ENCODE assay signal across 31 mouse cellular contexts in genomic region chr19:36293177-36293969, GRCm38 (mm10). TPM values are rescaled to one million over a fixed set of nuclear protein-coding genes. Genes with fewer than 3 reads are reported as not detected.
A peak's percentile ranks its signal among the peaks of the same experiment; 100 is the strongest.
DNase-seq lines count a peak whose midpoint lies in the region; ATAC-seq and TF ChIP-seq lines count a peak whose summit lies in the region.
"Had no signal": no experiment of that assay in that cellular context is flagged by ENCODE, and none has a peak within 500 bp of the region (broad histone marks: within the 10 kb centered on the region; RNA-seq: fewer than 3 reads in every experiment).

No protein-coding gene starts in this region.

- H3K27me3 ChIP-seq in forebrain, embryonic 15.5 days = no peaks in the 10 kb centered on the region
- H3K27me3 ChIP-seq in forebrain, embryonic 12.5 days = no peaks in the 10 kb centered on the region
- no peaks in the 10 kb centered on the region for H3K27me3 ChIP-seq in midbrain, embryonic 16.5 days (ENCODE audit: control insufficient read depth, insufficient read depth, low read depth, low read length)
- H3K27me3 ChIP-seq in midbrain, embryonic 11.5 days (ENCODE audit: control insufficient read depth, insufficient read depth, low read length) = no peaks in the 10 kb centered on the region
- no peaks in the 10 kb centered on the region for H3K27me3 ChIP-seq in forebrain, postnatal 0 days (ENCODE audit: insufficient read depth, low read length)
- H3K27me3 ChIP-seq: hindbrain, embryonic 12.5 days; limb, embryonic 12.5 days; liver, embryonic 15.5 days; neural tube, embryonic 12.5 days had no signal

- no peak overlapping the region for H3K27ac ChIP-seq in forebrain, embryonic 15.5 days (replicated peaks)
- H3K27ac ChIP-seq in forebrain, embryonic 12.5 days = no peak overlapping the region
- H3K27ac ChIP-seq in midbrain, embryonic 16.5 days (ENCODE audit: low read length) = no peak overlapping the region
- H3K27ac ChIP-seq in midbrain, embryonic 11.5 days (ENCODE audit: low read depth, low read length) = no peak overlapping the region
- H3K27ac ChIP-seq in forebrain, postnatal 0 days (ENCODE audit: low read depth, low read length) = 0 out of 2 replicates have a peak overlapping the region, but pooled peaks have one; percentile 3
- H3K27ac ChIP-seq: hindbrain, embryonic 12.5 days; kidney, postnatal 0 days; left cerebral cortex, adult 2 months; limb, embryonic 12.5 days; liver, embryonic 15.5 days; neural tube, embryonic 12.5 days had no signal

- ATAC-seq in forebrain, embryonic 15.5 days (replicated peaks) = peak; percentile 61; the same call in 1 of the 2 replicates
- ATAC-seq in forebrain, embryonic 12.5 days (ENCODE audit: low FRiP score) = no peak
- peak; percentile 54 for ATAC-seq in midbrain, embryonic 16.5 days
- no peak for ATAC-seq in midbrain, embryonic 11.5 days (ENCODE audit: low FRiP score)
- ATAC-seq in forebrain, postnatal 0 days = peak; percentile 90
- ATAC-seq: intestine, embryonic 16.5 days; Patski had no signal

- no peaks in the 10 kb centered on the region for H3K36me3 ChIP-seq in forebrain, embryonic 15.5 days
- no peaks in the 10 kb centered on the region for H3K36me3 ChIP-seq in forebrain, embryonic 12.5 days (replicated peaks)
- H3K36me3 ChIP-seq in midbrain, embryonic 16.5 days (ENCODE audit: control insufficient read depth, insufficient read depth, low read length) = no peaks in the 10 kb centered on the region
- no peaks in the 10 kb centered on the region for H3K36me3 ChIP-seq in midbrain, embryonic 11.5 days (ENCODE audit: control insufficient read depth, insufficient read depth, low read length)
- H3K36me3 ChIP-seq in forebrain, postnatal 0 days (ENCODE audit: insufficient read depth) = no peaks in the 10 kb centered on the region
- H3K36me3 ChIP-seq: hindbrain, embryonic 12.5 days; limb, embryonic 12.5 days; liver, embryonic 15.5 days; neural tube, embryonic 12.5 days had no signal

- H3K4me3 ChIP-seq in forebrain, embryonic 15.5 days = no peak overlapping the region
- no peak overlapping the region for H3K4me3 ChIP-seq in forebrain, embryonic 12.5 days (replicated peaks)
- no peak overlapping the region for H3K4me3 ChIP-seq in midbrain, embryonic 16.5 days (ENCODE audit: low read depth, low read length)
- no peak overlapping the region for H3K4me3 ChIP-seq in midbrain, embryonic 11.5 days (ENCODE audit: low read depth, low read length)
- no peak overlapping the region for H3K4me3 ChIP-seq in forebrain, postnatal 0 days (ENCODE audit: low read depth, low read length)
- H3K4me3 ChIP-seq: erythroblast, embryonic 14.5 days; hindbrain, embryonic 12.5 days; left cerebral cortex, adult 2 months; limb, embryonic 12.5 days; liver, embryonic 15.5 days; myocyte; neural tube, embryonic 12.5 days had no signal

- no peak for TF ChIP-seq CTCF in forebrain, postnatal 0 days (IDR thresholded peaks at IDR 0.05; ENCODE audit: low read depth)

- WGBS in forebrain, embryonic 15.5 days = 63% methylated on average over 6 of the region's 6 CpGs
- WGBS in forebrain, embryonic 12.5 days = 71% methylated on average over 6 of the region's 6 CpGs
- 56% methylated on average over 6 of the region's 6 CpGs for WGBS in midbrain, embryonic 16.5 days
- WGBS in midbrain, embryonic 11.5 days = 76% methylated on average over 6 of the region's 6 CpGs
- WGBS in forebrain, postnatal 0 days = 54% methylated on average over 6 of the region's 6 CpGs

- H3K9me3 ChIP-seq in forebrain, embryonic 15.5 days = no peaks in the 10 kb centered on the region
- H3K9me3 ChIP-seq in forebrain, embryonic 12.5 days = no peaks in the 10 kb centered on the region
- no peaks in the 10 kb centered on the region for H3K9me3 ChIP-seq in midbrain, embryonic 16.5 days (replicated peaks; ENCODE audit: control insufficient read depth, low read length, poor library complexity, severe bottlenecking)
- no peaks in the 10 kb centered on the region for H3K9me3 ChIP-seq in midbrain, embryonic 11.5 days (ENCODE audit: control insufficient read depth, low read length)
- no peaks in the 10 kb centered on the region for H3K9me3 ChIP-seq in forebrain, postnatal 0 days (ENCODE audit: low read length)
- H3K9me3 ChIP-seq: hindbrain, embryonic 12.5 days; limb, embryonic 12.5 days; liver, embryonic 15.5 days; neural tube, embryonic 12.5 days had no signal

- intact Hi-C loops in gastrocnemius, postnatal 36 days (cut with DNase I) = no loop called here

- no peak overlapping the region for H3K4me2 ChIP-seq in forebrain, embryonic 15.5 days (replicated peaks)
- no peak overlapping the region for H3K4me2 ChIP-seq in forebrain, embryonic 12.5 days
- H3K4me2 ChIP-seq in midbrain, embryonic 16.5 days (ENCODE audit: low read length) = no peak overlapping the region
- no peak overlapping the region for H3K4me2 ChIP-seq in midbrain, embryonic 11.5 days
- H3K4me2 ChIP-seq in forebrain, postnatal 0 days (ENCODE audit: low read depth) = no peak overlapping the region
- H3K4me2 ChIP-seq: heart, embryonic 11.5 days; hindbrain, embryonic 12.5 days; limb, embryonic 12.5 days; liver, embryonic 15.5 days; lung, embryonic 14.5 days; neural tube, embryonic 12.5 days had no signal

- H3K9ac ChIP-seq in forebrain, embryonic 15.5 days (replicated peaks) = no peak overlapping the region
- H3K9ac ChIP-seq in forebrain, embryonic 12.5 days = no peak overlapping the region
- H3K9ac ChIP-seq in midbrain, embryonic 16.5 days (ENCODE audit: low read depth, low read length) = no peak overlapping the region
- no peak overlapping the region for H3K9ac ChIP-seq in midbrain, embryonic 11.5 days (ENCODE audit: low read length)
- H3K9ac ChIP-seq in forebrain, postnatal 0 days = no peak overlapping the region
- H3K9ac ChIP-seq: hindbrain, embryonic 12.5 days; limb, embryonic 12.5 days; liver, embryonic 15.5 days; lung, embryonic 14.5 days; neural tube, embryonic 12.5 days had no signal

- no peak for DNase-seq in midbrain, embryonic 11.5 days (ENCODE audit: low spot score, missing footprints)
- DNase-seq in forebrain, postnatal 0 days = peak; percentile 72
- DNase-seq in gastrocnemius, postnatal 36 days = no peak
- DNase-seq in kidney, postnatal 4 days = no peak
- DNase-seq: adrenal gland, postnatal 10 days; cerebellum, adult 18-20 months; cerebellum, postnatal 10 days; gastrocnemius, postnatal 25 days; heart, adult 18-20 months; heart, postnatal 36 days; kidney, adult 8-10 months; lung, embryonic 14.5 days; lung, postnatal 14 days; right cerebral cortex, adult 18-20 months; spleen, adult 18-20 months; thymus, adult 18-20 months; thymus, postnatal 36 days had no signal

- peaks cover 5% of the 10 kb centered on the region; the same call in 1 of the 2 replicates for H3K4me1 ChIP-seq in forebrain, embryonic 15.5 days
- no peaks in the 10 kb centered on the region for H3K4me1 ChIP-seq in forebrain, embryonic 12.5 days
- H3K4me1 ChIP-seq in midbrain, embryonic 16.5 days (ENCODE audit: control insufficient read depth, insufficient read depth, low read length) = peaks cover 2% of the 10 kb centered on the region; the same call in 1 of the 2 replicates
- no peaks in the 10 kb centered on the region for H3K4me1 ChIP-seq in midbrain, embryonic 11.5 days (ENCODE audit: control insufficient read depth, insufficient read depth, low read length)
- peaks cover 5% of the 10 kb centered on the region for H3K4me1 ChIP-seq in forebrain, postnatal 0 days (ENCODE audit: insufficient read depth)
- H3K4me1 ChIP-seq: hindbrain, embryonic 12.5 days; limb, embryonic 12.5 days; liver, embryonic 15.5 days; neural tube, embryonic 12.5 days had no signal

RNA-seq across cellular contexts. Expression of gene Pcgf5, which starts 54.7 kb away (rescaled TPM):
- 14.2 and 16.1 TPM in 2 replicates for polyA plus RNA-seq in forebrain, embryonic 15.5 days (2015; fragmentation: Nextera tagmentation; extraction: Ambion mirVana)
- 20.0 and 21.3 TPM in 2 replicates for polyA plus RNA-seq in forebrain, embryonic 12.5 days (2016; fragmentation: Nextera tagmentation; extraction: Ambion mirVana)
- 7.4 and 7.8 TPM in 2 replicates for polyA plus RNA-seq in midbrain, embryonic 16.5 days (2015; fragmentation: Nextera tagmentation; extraction: Ambion mirVana)
- polyA plus RNA-seq in midbrain, embryonic 11.5 days (2014; fragmentation: Nextera tagmentation; extraction: Ambion mirVana) = 10.2 and 10.9 TPM in 2 replicates
- 3.1 and 5.1 TPM in 2 replicates for total RNA-seq in forebrain, postnatal 0 days (2014; rRNA removed)
- 5.1 and 7.4 TPM in 2 replicates for polyA plus RNA-seq in forebrain, postnatal 0 days (2015; fragmentation: Nextera tagmentation; extraction: Ambion mirVana)
- 10 to 100 TPM; 25.8 to 33.3 TPM for total RNA-seq in gastrocnemius, postnatal 36 days (2021)

Comparison
In these comparisons a context has a peak if more than half of its experiments do, and no peak if none do; other contexts are left out.
1. ATAC-seq: peak in forebrain, embryonic 15.5 days (single experiment), midbrain, embryonic 16.5 days (single experiment) and forebrain, postnatal 0 days (single experiment); none in forebrain, embryonic 12.5 days (single experiment) and midbrain, embryonic 11.5 days (single experiment).